Mouse (Mus musculus): Measurements from ENCODE around the gene Pkn2. TPM values are rescaled to one million over a fixed set of nuclear protein-coding genes. Genes with fewer than 3 reads are reported as not detected.

The Pkn2 gene
- total and polyA plus RNA-seq, 3 experiments: 6.6 to 40.6 (median 38.3) TPM

GRCm38 (mm10) chr3:142917760-142918439 lies 36.1 kb upstream of the Pkn2 start:
- no peak overlapping the region for H3K9ac ChIP-seq (ENCODE audit: low read depth, low read length)
- H3K27me3 ChIP-seq (ENCODE audit: control insufficient read depth, insufficient read depth, low read length): no peaks in the 10 kb centered on the region
- no peak for TF ChIP-seq POLR2A (IDR thresholded peaks at IDR 0.05; ENCODE audit: insufficient read depth, low read depth, low read length)
- no peak for TF ChIP-seq CTCF (IDR thresholded peaks at IDR 0.05)
- no peak for TF ChIP-seq EP300 (IDR thresholded peaks at IDR 0.05; ENCODE audit: insufficient read depth, low read depth, low read length)
- 48% methylated on average over 4 of the region's 4 CpGs for WGBS
- intact Hi-C loops (cut with DNase I): no loop called here
- H3K27ac ChIP-seq: no peak overlapping the region
- H3K79me2 ChIP-seq (replicated peaks; ENCODE audit: control insufficient read depth, insufficient read depth, low read length): no peaks in the 10 kb centered on the region
- no peak overlapping the region for H3K4me3 ChIP-seq
- H3K4me1 ChIP-seq (ENCODE audit: control insufficient read depth, insufficient read depth, low read length): no peaks in the 10 kb centered on the region
- no peaks in the 10 kb centered on the region for H3K36me3 ChIP-seq (ENCODE audit: control insufficient read depth, insufficient read depth, low read length)
- no peak for DNase-seq

GRCm38 (mm10) chr3:142917171-142917570 lies 35.4 kb upstream of the Pkn2 start:
- no peaks in the 10 kb centered on the region for H3K4me1 ChIP-seq (ENCODE audit: control insufficient read depth, insufficient read depth, low read length)
- no peak for DNase-seq
- no peak overlapping the region for H3K9ac ChIP-seq (ENCODE audit: low read depth, low read length)
- H3K79me2 ChIP-seq (replicated peaks; ENCODE audit: control insufficient read depth, insufficient read depth, low read length): no peaks in the 10 kb centered on the region
- intact Hi-C loops (cut with DNase I): no loop called here
- H3K27me3 ChIP-seq (ENCODE audit: control insufficient read depth, insufficient read depth, low read length): no peaks in the 10 kb centered on the region
- no peak overlapping the region for H3K4me3 ChIP-seq
- H3K36me3 ChIP-seq (ENCODE audit: control insufficient read depth, insufficient read depth, low read length): no peaks in the 10 kb centered on the region
- TF ChIP-seq POLR2A (IDR thresholded peaks at IDR 0.05; ENCODE audit: insufficient read depth, low read depth, low read length) (no peak), CTCF (IDR thresholded peaks at IDR 0.05) (no peak), EP300 (IDR thresholded peaks at IDR 0.05; ENCODE audit: insufficient read depth, low read depth, low read length) (no peak)
- 83% methylated on average over 4 of the region's 4 CpGs for WGBS
- H3K27ac ChIP-seq: no peak overlapping the region

GRCm38 (mm10) chr3:142913295-142913694 lies 31.5 kb upstream of the Pkn2 start:
- Histone ChIP-seq H3K27ac (no peak overlapping the region), H3K79me2 (replicated peaks; ENCODE audit: control insufficient read depth, insufficient read depth, low read length) (no peaks in the 10 kb centered on the region), H3K36me3 (ENCODE audit: control insufficient read depth, insufficient read depth, low read length) (no peaks in the 10 kb centered on the region), H3K4me1 (ENCODE audit: control insufficient read depth, insufficient read depth, low read length) (no peaks in the 10 kb centered on the region), H3K27me3 (ENCODE audit: control insufficient read depth, insufficient read depth, low read length) (no peaks in the 10 kb centered on the region), H3K9ac (ENCODE audit: low read depth, low read length) (no peak overlapping the region), H3K4me3 (no peak overlapping the region)
- TF ChIP-seq POLR2A (IDR thresholded peaks at IDR 0.05; ENCODE audit: insufficient read depth, low read depth, low read length) (no peak), EP300 (IDR thresholded peaks at IDR 0.05; ENCODE audit: insufficient read depth, low read depth, low read length) (no peak), CTCF (IDR thresholded peaks at IDR 0.05) (no peak)
- intact Hi-C loops (cut with DNase I): no loop called here
- WGBS: 67% methylated on average over 1 of the region's 1 CpGs
- DNase-seq: no peak

- no peak overlapping the region for H3K4me3 ChIP-seq
- TF ChIP-seq EP300 (IDR thresholded peaks at IDR 0.05; ENCODE audit: insufficient read depth, low read depth, low read length) (no peak), CTCF (IDR thresholded peaks at IDR 0.05) (no peak), POLR2A (IDR thresholded peaks at IDR 0.05; ENCODE audit: insufficient read depth, low read depth, low read length) (no peak)
- no peaks in the 10 kb centered on the region for H3K36me3 ChIP-seq (ENCODE audit: control insufficient read depth, insufficient read depth, low read length)
- intact Hi-C loops (cut with DNase I): no loop called here
- no peaks in the 10 kb centered on the region for H3K4me1 ChIP-seq (ENCODE audit: control insufficient read depth, insufficient read depth, low read length)
- H3K9ac ChIP-seq (ENCODE audit: low read depth, low read length): no peak overlapping the region
- no peaks in the 10 kb centered on the region for H3K27me3 ChIP-seq (ENCODE audit: control insufficient read depth, insufficient read depth, low read length)
- no peaks in the 10 kb centered on the region for H3K79me2 ChIP-seq (replicated peaks; ENCODE audit: control insufficient read depth, insufficient read depth, low read length)
- DNase-seq: no peak
- H3K27ac ChIP-seq: no peak overlapping the region
- 93% methylated on average over 2 of the region's 2 CpGs for WGBS
Measured at GRCm38 (mm10) chr3:142899683-142900082, 17.9 kb upstream of the Pkn2 start.

GRCm38 (mm10) chr3:142898949-142899396 lies 17.2 kb upstream of the Pkn2 start:
- peak in 1 of 2 experiments; percentile 18 for DNase-seq
- intact Hi-C loops (cut with DNase I): no loop called here
- Histone ChIP-seq H3K79me2 (replicated peaks; ENCODE audit: control insufficient read depth, insufficient read depth, low read length) (no peaks in the 10 kb centered on the region), H3K36me3 (ENCODE audit: control insufficient read depth, insufficient read depth, low read length) (no peaks in the 10 kb centered on the region), H3K4me3 (no peak overlapping the region), H3K27me3 (ENCODE audit: control insufficient read depth, insufficient read depth, low read length) (no peaks in the 10 kb centered on the region), H3K9ac (ENCODE audit: low read depth, low read length) (no peak overlapping the region), H3K4me1 (ENCODE audit: control insufficient read depth, insufficient read depth, low read length) (no peaks in the 10 kb centered on the region), H3K27ac (no peak overlapping the region)
- WGBS: 34% methylated on average over 8 of the region's 8 CpGs
- TF ChIP-seq EP300 (IDR thresholded peaks at IDR 0.05; ENCODE audit: insufficient read depth, low read depth, low read length) (no peak), POLR2A (IDR thresholded peaks at IDR 0.05; ENCODE audit: insufficient read depth, low read depth, low read length) (no peak), CTCF (IDR thresholded peaks at IDR 0.05) (no peak)

- no peak for TF ChIP-seq POLR2A (IDR thresholded peaks at IDR 0.05; ENCODE audit: insufficient read depth, low read depth, low read length)
- no peak for TF ChIP-seq CTCF (IDR thresholded peaks at IDR 0.05)
- TF ChIP-seq EP300 (IDR thresholded peaks at IDR 0.05; ENCODE audit: insufficient read depth, low read depth, low read length): no peak
- no peak for DNase-seq
- intact Hi-C loops (cut with DNase I): no loop called here
Measured at GRCm38 (mm10) chr3:142890442-142890841, 8.6 kb upstream of the Pkn2 start.

More at GRCm38 (mm10) chr3:142890442-142890841, 8.6 kb upstream of the Pkn2 start:
- H3K4me3 ChIP-seq: no peak overlapping the region
- 78% methylated on average over 3 of the region's 3 CpGs for WGBS
- H3K4me1 ChIP-seq (ENCODE audit: control insufficient read depth, insufficient read depth, low read length): no peaks in the 10 kb centered on the region
- no peak overlapping the region for H3K27ac ChIP-seq
- H3K9ac ChIP-seq (ENCODE audit: low read depth, low read length): no peak overlapping the region
- H3K79me2 ChIP-seq (replicated peaks; ENCODE audit: control insufficient read depth, insufficient read depth, low read length): no peaks in the 10 kb centered on the region
- H3K27me3 ChIP-seq (ENCODE audit: control insufficient read depth, insufficient read depth, low read length): no peaks in the 10 kb centered on the region
- H3K36me3 ChIP-seq (ENCODE audit: control insufficient read depth, insufficient read depth, low read length): no peaks in the 10 kb centered on the region
